Mouse (Mus musculus): ENCODE measurements around the gene Txndc17.

GRCm38 (mm10) chr11:72232991-72233390, 25.6 kb downstream of the Txndc17 start:
- TF ChIP-seq CTCF (IDR thresholded peaks at IDR 0.05; ENCODE audit: low read depth, low read length) = no peak
- no peak for TF ChIP-seq POLR2A (IDR thresholded peaks at IDR 0.05; ENCODE audit: insufficient read depth, low read length)
